Mouse (Mus musculus) MEL (cell line): ENCODE measurements around the gene Scamp2.

Experiments
- CTCF ChIP-seq, 3 experiments: IDR thresholded peaks in 2 of 3; conservative IDR thresholded peaks in 1 of 3; 2 replicates each; pipeline ENCODE4 v1.5.1; 2011 to 2012; ENCODE audit warnings: low read length in 3 of 3, low read depth in 2 of 3, mild to moderate bottlenecking in 2 of 3, improper control_type of control experiment in 1 of 3, inconsistent platforms in 1 of 3, mixed read lengths in 1 of 3, moderate library complexity in 1 of 3; ENCODE audit not compliant: control insufficient read depth in 1 of 3, insufficient read depth in 1 of 3, poor library complexity in 1 of 3, severe bottlenecking in 1 of 3
- EP300 ChIP-seq, 2 experiments: IDR thresholded peaks; 2 replicates each; pipeline ENCODE4 v1.6.1; 2011; ENCODE audit warnings: improper control_type of control experiment in 2 of 2, low read length in 2 of 2, low read depth in 1 of 2, mild to moderate bottlenecking in 1 of 2
- HCFC1 ChIP-seq: IDR thresholded peaks from 2 replicates; pipeline ENCODE4 v1.6.1; 2012; ENCODE audit warnings: low read depth, mild to moderate bottlenecking, inconsistent platforms, low read length, improper control_type of control experiment, moderate library complexity
- JUND ChIP-seq: IDR thresholded peaks from 2 replicates; pipeline ENCODE4 v1.6.1; 2011; ENCODE audit warnings: low read depth, mild to moderate bottlenecking, improper control_type of control experiment, low read length
- MAX ChIP-seq: IDR thresholded peaks from 2 replicates; pipeline ENCODE4 v1.6.1; 2011; ENCODE audit warnings: low read length, improper control_type of control experiment
- POLR2A ChIP-seq, 2 experiments: IDR thresholded peaks; 2 replicates each; pipeline ENCODE4 v1.6.1; 2011 to 2012; ENCODE audit warnings: low read length in 2 of 2, mild to moderate bottlenecking in 2 of 2, control low read depth in 1 of 2, improper control_type of control experiment in 1 of 2, low read depth in 1 of 2, moderate library complexity in 1 of 2; ENCODE audit not compliant: control insufficient read depth in 1 of 2, insufficient read depth in 1 of 2, poor library complexity in 1 of 2
- SMC3 ChIP-seq: IDR thresholded peaks from 2 replicates; pipeline ENCODE4 v1.6.1; 2011; ENCODE audit warnings: low read depth, low read length, improper control_type of control experiment
- ZC3H11A ChIP-seq: IDR thresholded peaks from 2 replicates; pipeline ENCODE4 v1.6.1; 2012; ENCODE audit warnings: low read depth, mild to moderate bottlenecking, inconsistent platforms, low read length, improper control_type of control experiment
- ZNF384 ChIP-seq: IDR thresholded peaks from 2 replicates; pipeline ENCODE4 v1.6.1; 2012; ENCODE audit warnings: low read depth, mild to moderate bottlenecking, inconsistent platforms, low read length, improper control_type of control experiment

DNA sequence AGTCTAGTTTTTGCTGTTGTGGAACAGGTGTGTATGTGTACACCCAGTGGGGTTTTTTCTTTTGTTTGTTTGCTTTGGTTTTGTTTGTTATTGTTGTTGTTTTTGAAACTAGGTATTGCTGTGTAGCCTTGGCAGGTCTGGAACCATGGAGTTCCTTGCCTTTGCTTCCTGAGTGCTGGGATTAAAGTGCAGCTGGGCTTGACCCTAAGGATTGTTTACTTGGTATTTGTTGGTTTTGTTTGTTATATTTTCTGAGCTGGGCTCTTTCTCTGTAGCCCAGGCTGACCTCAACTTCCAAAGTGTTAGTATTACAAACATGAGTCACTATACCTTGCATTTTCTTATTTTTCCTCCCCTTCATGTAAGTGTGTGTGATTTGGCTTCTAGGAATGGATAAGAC, 34.3 kb upstream of the Scamp2 start:
- TF ChIP-seq SMC3 (no peak), CTCF (IDR thresholded peaks at IDR 0.05 in 2 of 3, conservative IDR thresholded peaks at IDR 0.05 in 1 of 3; ENCODE audit: control insufficient read depth in 1 of 3, insufficient read depth in 1 of 3, low read depth in 2 of 3, low read length in 3 of 3, poor library complexity in 1 of 3, severe bottlenecking in 1 of 3) (no peak), MAX (no peak), EP300 (IDR thresholded peaks at IDR 0.05; ENCODE audit: low read depth in 1 of 2, low read length in 2 of 2) (no peak), ZNF384 (no peak), HCFC1 (no peak), JUND (no peak), ZC3H11A (no peak), POLR2A (IDR thresholded peaks at IDR 0.05; ENCODE audit: control insufficient read depth in 1 of 2, insufficient read depth in 1 of 2, low read depth in 1 of 2, low read length in 2 of 2, poor library complexity in 1 of 2) (no peak)
